Mouse (Mus musculus) spleen, adult 18-20 months (tissue): Measurements from ENCODE around the gene Gmppb.
A peak's percentile ranks its signal among the peaks of the same experiment; 100 is the strongest.

Experiments
- DNase-seq, 2 experiments: peaks; one replicate each; pipeline ENCODE4 v3.0.0; 2022; ENCODE audit warnings: mixed read lengths in 2 of 2

The Gmppb gene

GRCm38 (mm10) chr9:108082549-108082948 is 33.5 kb downstream of the Gmppb start:
- DNase-seq, result no peak

GRCm38 (mm10) chr9:108082988-108083431 is 34.0 kb downstream of the Gmppb start, which contains the start of gene Rnf123:
Gene Rnf123 (minus strand): TSS chr9:108083346.
- DNase-seq, result peak in 1 of 2 experiments; percentile 24

- no peak for DNase-seq
Observed at GRCm38 (mm10) chr9:108083561-108083960, 34.5 kb downstream of the Gmppb start.

- no peak for DNase-seq
Observed at GRCm38 (mm10) chr9:108085261-108085660, 36.2 kb downstream of the Gmppb start.

- no peak for DNase-seq
Observed at GRCm38 (mm10) chr9:108090611-108091120, 41.6 kb downstream of the Gmppb start.

GRCm38 (mm10) chr9:108093586-108093985 is 44.5 kb downstream of the Gmppb start:
- DNase-seq, result no peak

- DNase-seq, result peak; percentile 96 to 98
Observed at GRCm38 (mm10) chr9:108094184-108094941, 45.3 kb downstream of the Gmppb start, which contains the start of gene Apeh. Gene Apeh (minus strand): TSS chr9:108094606.

GRCm38 (mm10) chr9:108094998-108095411 is 46.0 kb downstream of the Gmppb start:
- peak in 1 of 2 experiments; percentile 31 for DNase-seq

- peak in 1 of 2 experiments; percentile 54 for DNase-seq
Observed at GRCm38 (mm10) chr9:108095518-108095917, 46.5 kb downstream of the Gmppb start.

- no peak for DNase-seq
Observed at GRCm38 (mm10) chr9:108095949-108096712, 47.1 kb downstream of the Gmppb start.

- DNase-seq, result no peak
Observed at GRCm38 (mm10) chr9:108099619-108100018, 50.6 kb downstream of the Gmppb start.
